8 mouse cellular contexts compared by ENCODE assay signal in genomic region chr7:3329776-3330546, GRCm38 (mm10). TPM values are rescaled to one million over a fixed set of nuclear protein-coding genes. Genes with fewer than 3 reads are reported as not detected.
DNase-seq lines count a peak whose midpoint lies in the region; ATAC-seq lines count a peak whose summit lies in the region.

No protein-coding gene starts in this region.

- WGBS in hindbrain, embryonic 13.5 days, result 21% methylated on average over 31 of the region's 31 CpGs

- H3K36me3 ChIP-seq in hindbrain, embryonic 13.5 days, result no peaks in the 10 kb centered on the region

- peak; percentile 76 for DNase-seq in R1 (ENCODE audit: low read depth, low spot score)
- DNase-seq in cerebellum, postnatal 10 days, result peak; percentile 90 to 91
- DNase-seq in frontal cortex, postnatal 25 days (ENCODE audit: low spot score in 2 of 2), result peak; percentile 78 to 85
- DNase-seq in layer of hippocampus, postnatal 25 days (ENCODE audit: extremely low spot score in 1 of 2, low spot score in 1 of 2), result peak; percentile 82 to 91
- peak; percentile 74 for DNase-seq in lung, postnatal 36 days
- peak; percentile 82 for DNase-seq in retina, postnatal 1 day
- peak; percentile 84 for DNase-seq in thymus, postnatal 4 days

- peaks cover 20% of the 10 kb centered on the region for H3K4me1 ChIP-seq in hindbrain, embryonic 13.5 days (replicated peaks)

- H3K4me3 ChIP-seq in hindbrain, embryonic 13.5 days, result peak overlapping the region; percentile 15; the same call in 1 of the 2 replicates

- peak overlapping the region; percentile 35 for H3K4me2 ChIP-seq in hindbrain, embryonic 13.5 days

- ATAC-seq in hindbrain, embryonic 13.5 days (ENCODE audit: low FRiP score), result no peak

- H3K27me3 ChIP-seq in hindbrain, embryonic 13.5 days, result peaks cover 13% of the 10 kb centered on the region

- H3K9me3 ChIP-seq in hindbrain, embryonic 13.5 days, result no peaks in the 10 kb centered on the region

- peak overlapping the region; percentile 53 for H3K9ac ChIP-seq in hindbrain, embryonic 13.5 days

- no peak overlapping the region for H3K27ac ChIP-seq in hindbrain, embryonic 13.5 days

RNA-seq across cellular contexts. Expression of gene Cacng7, which starts 2.8 kb away (rescaled TPM):
- polyA plus RNA-seq in hindbrain, embryonic 13.5 days (2015; fragmentation: Nextera tagmentation; extraction: Ambion mirVana), result 4.3 and 4.7 TPM in 2 replicates
- total RNA-seq in layer of hippocampus, postnatal 25 days (2021), result 100 to 1,000 TPM; 140 TPM

RNA-seq across cellular contexts. Expression of gene Prkcg, which starts 41.0 kb away (rescaled TPM):
- 0.81 and 0.83 TPM in 2 replicates for polyA plus RNA-seq in hindbrain, embryonic 13.5 days (2015; fragmentation: Nextera tagmentation; extraction: Ambion mirVana)
- 100 to 1,000 TPM; 540 to 555 TPM for total RNA-seq in layer of hippocampus, postnatal 25 days (2021)

RNA-seq across cellular contexts. Expression of gene Myadm, which starts 41.1 kb away (rescaled TPM):
- 29.0 and 29.8 TPM in 2 replicates for polyA plus RNA-seq in hindbrain, embryonic 13.5 days (2015; fragmentation: Nextera tagmentation; extraction: Ambion mirVana)
- 10 to 100 TPM; 73.5 to 82.2 TPM for total RNA-seq in layer of hippocampus, postnatal 25 days (2021)
